Comparison of ENCODE assay signal across 12 mouse cellular contexts in genomic region chr3:88162259-88162658, GRCm38 (mm10). TPM values are rescaled to one million over a fixed set of nuclear protein-coding genes. Genes with fewer than 3 reads are reported as not detected.
DNase-seq lines count a peak whose midpoint lies in the region; ATAC-seq and TF ChIP-seq lines count a peak whose summit lies in the region.
"Had no signal": no experiment of that assay in that cellular context is flagged by ENCODE, and none has a peak within 500 bp of the region (broad histone marks: within the 10 kb centered on the region; RNA-seq: fewer than 3 reads in every experiment).

No protein-coding gene starts in this region.

- 65% methylated on average over 8 of the region's 8 CpGs for WGBS in forebrain, embryonic 13.5 days
- WGBS in forebrain, embryonic 10.5 days = 88% methylated on average over 8 of the region's 8 CpGs
- 43% methylated on average over 8 of the region's 8 CpGs for WGBS in lung, adult 2 months

- no peak overlapping the region for H3K4me2 ChIP-seq in forebrain, embryonic 13.5 days
- H3K4me2 ChIP-seq: embryonic facial prominence, embryonic 12.5 days; hindbrain, embryonic 15.5 days; limb, embryonic 12.5 days had no signal

- no peak for TF ChIP-seq CTCF in cortical plate, adult 2 months (IDR thresholded peaks at IDR 0.05; ENCODE audit: extremely low read depth, insufficient read depth, low read length)
- TF ChIP-seq CTCF in lung, adult 2 months (IDR thresholded peaks at IDR 0.05; ENCODE audit: insufficient read depth, low read length) = no peak

- no peak for DNase-seq in forebrain, embryonic 10.5 days (ENCODE audit: extremely low spot score, low spot score)
- DNase-seq in MN1 (ENCODE audit: low spot score) = peak; percentile 53
- peak; percentile 85 for DNase-seq in layer of hippocampus, adult 9-11 months
- no peak for DNase-seq in thymus, postnatal 10 days (ENCODE audit: low spot score in 2 of 2)
- no peak for DNase-seq in lung, adult 2 months
- DNase-seq in embryo, embryonic 11 days = no peak

- H3K27me3 ChIP-seq in forebrain, embryonic 13.5 days = no peaks in the 10 kb centered on the region
- no peaks in the 10 kb centered on the region for H3K27me3 ChIP-seq in forebrain, embryonic 10.5 days (ENCODE audit: poor library complexity, severe bottlenecking)
- H3K27me3 ChIP-seq: embryonic facial prominence, embryonic 12.5 days; hindbrain, embryonic 15.5 days; limb, embryonic 12.5 days; megakaryocyte, embryonic 14.5 days had no signal

- H3K9me3 ChIP-seq in forebrain, embryonic 13.5 days (replicated peaks) = no peaks in the 10 kb centered on the region
- H3K9me3 ChIP-seq in forebrain, embryonic 10.5 days = no peaks in the 10 kb centered on the region
- H3K9me3 ChIP-seq: embryonic facial prominence, embryonic 12.5 days; hindbrain, embryonic 15.5 days; limb, embryonic 12.5 days; megakaryocyte, embryonic 14.5 days had no signal

- no peak overlapping the region for H3K27ac ChIP-seq in forebrain, embryonic 13.5 days
- H3K27ac ChIP-seq in forebrain, embryonic 10.5 days = no peak overlapping the region
- H3K27ac ChIP-seq in cortical plate, adult 2 months (ENCODE audit: insufficient read depth, low read length) = peak overlapping the region; percentile 30; the same call in 1 of the 2 replicates
- H3K27ac ChIP-seq: embryonic facial prominence, embryonic 12.5 days; hindbrain, embryonic 15.5 days; limb, embryonic 12.5 days had no signal

- H3K4me3 ChIP-seq in forebrain, embryonic 13.5 days = no peak overlapping the region
- H3K4me3 ChIP-seq in forebrain, embryonic 10.5 days = no peak overlapping the region
- no peak overlapping the region for H3K4me3 ChIP-seq in cortical plate, adult 2 months (ENCODE audit: insufficient read depth, low read length)
- no peak overlapping the region for H3K4me3 ChIP-seq in lung, adult 2 months (replicated peaks; ENCODE audit: extremely low read depth, low read depth, low read length)
- H3K4me3 ChIP-seq: embryonic facial prominence, embryonic 12.5 days; hindbrain, embryonic 15.5 days; limb, embryonic 12.5 days; megakaryocyte, embryonic 14.5 days had no signal

- ATAC-seq in forebrain, embryonic 13.5 days = peak; percentile 19; the same call in 1 of the 2 replicates

- peaks cover 93% of the 10 kb centered on the region for H3K36me3 ChIP-seq in forebrain, embryonic 13.5 days (ENCODE audit: poor library complexity, severe bottlenecking)
- H3K36me3 ChIP-seq in forebrain, embryonic 10.5 days (replicated peaks) = peaks cover 94% of the 10 kb centered on the region

- H3K4me1 ChIP-seq in forebrain, embryonic 13.5 days = peaks cover 21% of the 10 kb centered on the region
- peaks cover 37% of the 10 kb centered on the region for H3K4me1 ChIP-seq in forebrain, embryonic 10.5 days
- H3K4me1 ChIP-seq in cortical plate, adult 2 months (ENCODE audit: control insufficient read depth, insufficient read depth, low read length) = peaks cover 12% of the 10 kb centered on the region
- no peaks in the 10 kb centered on the region for H3K4me1 ChIP-seq in lung, adult 2 months (ENCODE audit: control insufficient read depth, insufficient read depth, low read length)

- no peak overlapping the region for H3K9ac ChIP-seq in forebrain, embryonic 13.5 days
- H3K9ac ChIP-seq: embryonic facial prominence, embryonic 12.5 days; hindbrain, embryonic 15.5 days; limb, embryonic 12.5 days had no signal

- no peak for TF ChIP-seq POLR2A in cortical plate, adult 2 months (IDR thresholded peaks at IDR 0.05; ENCODE audit: extremely low read depth, insufficient read depth, low read length)
- no peak for TF ChIP-seq POLR2A in lung, adult 2 months (IDR thresholded peaks at IDR 0.05; ENCODE audit: borderline replicate concordance, extremely low read depth, low read depth, low read length)

RNA-seq across cellular contexts. Expression of gene Mef2d, which starts 20.1 kb away (rescaled TPM):
- polyA plus RNA-seq in forebrain, embryonic 13.5 days (2015; fragmentation: Nextera tagmentation; extraction: Ambion mirVana) = 15.0 and 16.5 TPM in 2 replicates
- 9.4 and 11.1 TPM in 2 replicates for polyA plus RNA-seq in forebrain, embryonic 10.5 days (2016; fragmentation: Nextera tagmentation; extraction: Ambion mirVana)
- 128 and 131 TPM in 2 replicates for polyA plus RNA-seq in cortical plate, adult 2 months (2012; rRNA removed)
- polyA plus RNA-seq in lung, adult 2 months (2012; rRNA removed) = 87.0 and 94.3 TPM in 2 replicates

Comparison
In these comparisons a context has a peak if more than half of its experiments do, and no peak if none do; other contexts are left out.
1. DNase-seq: peak in MN1 (single experiment) and layer of hippocampus, adult 9-11 months (single experiment); none in forebrain, embryonic 10.5 days (single experiment), thymus, postnatal 10 days (0 of 2), lung, adult 2 months (single experiment) and embryo, embryonic 11 days (single experiment).